Mouse (Mus musculus) erythroblast, embryonic 14.5 days (primary cell): Measurements from ENCODE around the gene Tspan13.

ENCODE experiments used
- GATA1 ChIP-seq: IDR thresholded peaks from 2 replicates; pipeline ENCODE4 v1.6.1; 2012; ENCODE audit warnings: low read length, inconsistent platforms, mixed read lengths
- TAL1 ChIP-seq: IDR thresholded peaks from 3 replicates; pipeline ENCODE4 v1.6.1; 2012; ENCODE audit warnings: low read length, inconsistent platforms, mixed read lengths

- TF ChIP-seq GATA1 (no peak), TAL1 (no peak)
Measured at GRCm38 (mm10) chr12:36008364-36009047, 33.8 kb downstream of the Tspan13 start.
